Mouse (Mus musculus): Measurements from ENCODE around the gene Hmmr.

The Hmmr gene

GRCm38 (mm10) chr11:40694311-40695087 is 38.7 kb downstream of the Hmmr start:
- DNase-seq (ENCODE audit: low read depth): peak; percentile 87

GRCm38 (mm10) chr11:40693366-40693951 is 39.8 kb downstream of the Hmmr start:
- DNase-seq (ENCODE audit: low read depth): peak; percentile 61

- DNase-seq (ENCODE audit: low read depth): peak; percentile 96
Measured at GRCm38 (mm10) chr11:40692511-40693365, 40.5 kb downstream of the Hmmr start.

- DNase-seq (ENCODE audit: low read depth): no peak
Measured at GRCm38 (mm10) chr11:40692101-40692509, 41.1 kb downstream of the Hmmr start.

GRCm38 (mm10) chr11:40690444-40691127 is 42.6 kb downstream of the Hmmr start:
- DNase-seq (ENCODE audit: low read depth): peak; percentile 43

- no peak for DNase-seq (ENCODE audit: low read depth)
Measured at GRCm38 (mm10) chr11:40683295-40683694, 49.9 kb downstream of the Hmmr start.

- DNase-seq (ENCODE audit: low read depth): no peak
Measured at GRCm38 (mm10) chr11:40682456-40682855, 50.8 kb downstream of the Hmmr start.

- DNase-seq (ENCODE audit: low read depth): peak; percentile 29
Measured at GRCm38 (mm10) chr11:40677169-40677568, 56.1 kb downstream of the Hmmr start.

- DNase-seq (ENCODE audit: low read depth): no peak
Measured at GRCm38 (mm10) chr11:40675014-40675730, 58.0 kb downstream of the Hmmr start.
